Mouse (Mus musculus) lung, postnatal 0 days (tissue): ENCODE results near the gene Hoxd4.

ENCODE experiments used
- CTCF ChIP-seq: IDR thresholded peaks from 2 replicates; pipeline ENCODE4 v1.5.1; 2016; ENCODE audit warnings: antibody characterized with exemption, mild to moderate bottlenecking
- EP300 ChIP-seq: IDR thresholded peaks from 2 replicates; pipeline ENCODE4 v1.6.1; 2016; ENCODE audit warnings: antibody characterized with exemption, mild to moderate bottlenecking, control low read depth

- TF ChIP-seq EP300 (no peak), CTCF (peak; percentile 90)
Measured at GRCm38 (mm10) chr2:74715504-74716241, 3.9 kb downstream of the Hoxd4 start.
